Mouse (Mus musculus): Measurements from ENCODE around the gene Tnfsf12.

Gene Tnfsf12

DNA sequence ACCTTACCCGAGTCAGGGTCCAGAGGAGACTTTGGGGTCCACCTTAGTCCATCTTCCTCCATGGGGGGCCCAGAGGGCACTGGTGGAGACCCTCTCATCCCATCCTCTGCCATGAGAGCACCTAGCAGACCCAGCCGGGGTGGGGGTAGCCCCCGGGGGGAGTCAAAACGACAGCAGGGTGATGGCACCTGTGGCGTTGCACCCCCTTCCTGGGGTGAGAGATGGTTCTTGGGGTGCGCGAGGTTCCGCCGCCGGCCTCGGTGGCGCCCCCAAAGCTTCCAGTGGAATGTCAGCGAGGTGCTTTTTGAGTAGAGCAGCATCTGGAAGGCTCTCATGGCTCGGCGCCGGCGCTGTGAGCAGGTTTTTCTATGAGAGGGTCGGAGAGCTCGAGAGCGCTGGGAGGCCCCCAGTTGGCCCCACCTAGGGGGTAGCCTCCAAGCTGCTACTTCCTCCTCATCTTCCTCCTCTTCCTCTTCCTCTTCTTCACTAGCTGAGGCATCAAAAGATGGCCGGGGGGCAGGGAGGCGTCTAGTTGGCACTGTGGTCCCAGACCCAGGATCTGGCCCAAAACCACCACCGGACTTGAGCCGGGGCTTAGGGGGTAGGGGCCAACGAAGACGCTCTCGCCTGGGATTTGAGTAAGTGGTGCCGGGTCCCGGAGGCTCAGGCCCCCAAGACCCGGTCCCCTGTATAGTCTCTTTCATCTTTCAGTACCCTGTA lies 15.4 kb downstream of the Tnfsf12 start:
- no peak for DNase-seq

DNA sequence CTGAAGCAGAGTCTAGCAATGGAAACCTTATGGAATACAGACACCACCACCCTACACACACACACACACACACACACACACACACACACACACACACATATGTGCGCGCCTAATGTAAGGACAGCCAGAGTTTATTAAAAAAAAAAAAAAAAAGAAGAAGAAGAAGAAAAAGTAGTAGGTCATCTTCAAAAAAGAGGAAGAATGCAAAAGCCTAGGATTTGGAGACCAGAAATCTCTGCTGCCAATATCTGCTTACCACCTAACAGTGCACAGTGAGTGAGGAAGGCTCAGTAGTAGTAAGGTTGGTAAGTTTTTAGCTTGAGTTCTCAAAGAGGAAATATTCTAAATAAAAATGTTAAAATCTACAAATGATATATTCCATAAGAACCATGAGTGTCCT lies 16.5 kb downstream of the Tnfsf12 start:
- no peak for DNase-seq

DNA sequence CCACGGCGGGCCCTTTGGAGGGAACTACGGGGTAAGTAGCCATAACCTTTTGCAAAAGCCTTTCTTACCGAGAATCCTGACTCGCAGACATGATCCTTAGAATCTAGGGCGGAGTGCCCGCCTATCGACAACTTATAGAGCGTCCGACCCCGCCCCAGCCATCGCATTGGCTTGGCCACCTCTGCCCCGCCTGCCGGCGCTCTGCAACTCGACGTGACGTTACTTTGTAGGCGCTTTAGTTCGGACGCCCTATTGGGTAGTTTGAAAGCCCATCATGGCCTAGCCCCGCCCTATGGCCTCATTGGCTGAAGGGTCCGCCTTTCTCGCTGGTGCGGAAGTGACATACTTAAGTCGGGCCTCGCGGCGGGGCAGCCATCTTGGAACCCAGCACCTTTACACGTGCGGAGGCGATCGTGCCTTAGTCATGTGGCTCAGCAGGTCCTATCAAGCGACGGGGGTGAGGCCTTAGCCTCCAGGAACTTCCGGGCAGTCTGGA lies 23.4 kb downstream of the Tnfsf12 start, which contains the start of gene Eif4a1:
Gene Eif4a1, minus strand, starts transcription at position 213 of the 496 bp plus-strand sequence.
- DNase-seq = peak; percentile 97 to 99

DNA sequence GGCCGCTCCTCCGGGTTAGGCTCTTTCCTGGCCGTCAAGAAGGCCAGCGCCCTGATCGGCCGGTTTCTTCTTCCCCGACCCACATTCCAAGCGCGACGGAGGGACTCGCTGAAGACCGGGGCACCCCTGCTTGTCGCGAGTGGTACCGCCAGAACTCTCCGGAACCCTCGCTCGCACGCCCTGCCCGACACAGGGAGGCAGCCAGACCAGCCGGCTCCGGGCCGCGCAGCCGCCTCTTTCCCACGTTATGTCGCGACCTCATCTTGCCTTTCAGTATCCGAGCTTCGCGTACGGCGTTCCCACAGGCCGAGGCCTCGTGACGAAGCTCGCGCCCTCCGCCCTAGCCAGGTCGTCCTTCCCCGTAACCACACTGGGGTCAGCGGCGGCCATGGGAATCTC lies 23.9 kb downstream of the Tnfsf12 start:
- DNase-seq = no peak

DNA sequence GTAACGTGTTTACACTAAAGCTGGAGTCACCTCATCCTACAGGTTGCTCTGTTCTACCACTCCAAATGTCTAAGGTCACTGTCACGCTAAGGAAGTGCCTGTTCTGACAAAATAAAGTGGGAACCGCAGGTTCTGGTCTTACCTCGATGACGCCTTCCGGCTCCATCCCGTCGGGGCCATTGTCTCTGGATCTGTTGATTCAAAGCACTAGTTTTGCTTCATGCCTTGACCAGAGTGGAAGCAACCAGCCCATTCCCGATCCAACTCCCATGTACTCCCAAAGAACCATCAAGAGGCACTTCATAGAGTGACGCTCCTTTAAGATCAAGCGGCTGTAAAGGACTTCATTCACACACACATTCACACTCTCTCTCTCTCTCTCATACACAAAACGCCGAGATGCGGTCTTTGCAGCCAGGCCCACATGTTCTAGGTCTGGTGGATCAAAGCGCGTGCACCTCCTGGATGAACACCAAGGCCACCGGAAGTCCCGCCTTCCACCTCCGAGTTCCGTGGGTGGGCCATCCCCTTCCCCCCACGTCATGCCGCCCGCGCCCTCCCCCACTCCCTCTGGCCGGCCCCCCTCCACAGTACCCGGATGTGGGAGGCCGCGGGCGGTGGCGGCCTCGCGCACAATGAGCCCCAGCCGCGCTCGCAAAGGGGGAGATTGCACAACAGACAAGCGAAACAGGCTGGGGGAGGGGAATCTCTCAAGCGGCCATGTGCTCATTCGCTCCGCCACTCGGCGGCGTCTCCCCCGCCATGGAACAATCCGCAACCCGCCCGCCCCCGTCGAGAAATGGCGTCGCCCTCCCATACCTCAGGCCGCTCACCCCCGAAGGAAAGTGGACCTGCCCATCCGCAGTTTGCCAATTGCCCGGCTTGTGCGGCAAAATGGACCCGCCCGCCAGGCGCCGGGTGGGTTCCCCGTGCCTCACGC lies 24.6 kb downstream of the Tnfsf12 start:
- DNase-seq = peak; percentile 97 to 98

DNA sequence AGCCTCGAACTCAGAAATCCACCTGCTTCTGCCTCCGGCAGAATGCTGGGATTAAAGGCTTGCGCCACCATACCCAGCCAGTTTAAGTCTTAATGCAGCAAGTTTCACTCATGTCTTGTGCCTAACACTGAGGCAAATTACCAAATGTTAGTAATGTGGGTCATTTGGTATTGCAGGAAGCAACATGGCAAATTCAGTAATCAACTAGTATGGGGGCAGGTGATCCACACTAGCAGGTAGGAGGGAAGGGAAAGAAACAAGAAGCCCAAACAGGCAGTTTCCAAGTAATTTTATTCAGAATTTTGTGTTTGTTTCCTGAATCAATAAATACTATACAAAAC lies 29.0 kb downstream of the Tnfsf12 start:
- DNase-seq = no peak

DNA sequence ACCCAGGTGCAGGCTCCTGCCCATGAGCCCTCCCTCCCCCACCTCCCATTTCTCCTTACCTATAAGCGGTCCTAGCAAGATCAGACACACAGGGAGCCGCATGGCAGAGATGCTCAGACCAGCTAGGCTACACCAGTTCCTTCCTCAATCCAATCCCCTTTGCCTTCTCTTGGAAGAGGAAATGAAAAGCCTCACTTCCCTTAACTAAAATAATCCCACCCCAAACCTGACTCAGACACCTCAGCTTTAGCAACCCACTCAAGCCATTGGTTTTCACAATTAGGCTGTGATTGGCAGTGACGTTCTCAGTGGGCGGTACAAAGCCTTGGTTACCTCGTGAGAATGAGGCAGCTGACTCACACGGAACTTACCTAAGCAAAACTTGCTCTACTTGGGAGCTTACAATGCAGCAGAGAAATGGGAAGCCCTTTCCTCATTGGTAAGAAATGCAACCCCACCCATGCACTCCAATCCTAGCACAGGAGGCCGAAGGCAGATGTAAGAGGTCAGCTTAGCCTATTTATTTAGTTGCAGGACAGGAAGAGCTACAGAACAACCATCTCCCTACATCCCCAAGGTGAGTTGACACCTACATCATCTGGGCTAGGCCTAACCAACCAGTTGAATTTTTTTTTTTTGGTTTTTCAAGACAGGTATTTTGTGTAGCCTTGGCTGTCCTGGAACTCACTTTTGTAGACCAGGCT lies 29.5 kb downstream of the Tnfsf12 start, which contains the start of gene Cd68:
Gene Cd68, minus strand, starts transcription at position 193 of the 704 bp plus-strand sequence.
- peak; percentile 83 to 87 for DNase-seq

DNA sequence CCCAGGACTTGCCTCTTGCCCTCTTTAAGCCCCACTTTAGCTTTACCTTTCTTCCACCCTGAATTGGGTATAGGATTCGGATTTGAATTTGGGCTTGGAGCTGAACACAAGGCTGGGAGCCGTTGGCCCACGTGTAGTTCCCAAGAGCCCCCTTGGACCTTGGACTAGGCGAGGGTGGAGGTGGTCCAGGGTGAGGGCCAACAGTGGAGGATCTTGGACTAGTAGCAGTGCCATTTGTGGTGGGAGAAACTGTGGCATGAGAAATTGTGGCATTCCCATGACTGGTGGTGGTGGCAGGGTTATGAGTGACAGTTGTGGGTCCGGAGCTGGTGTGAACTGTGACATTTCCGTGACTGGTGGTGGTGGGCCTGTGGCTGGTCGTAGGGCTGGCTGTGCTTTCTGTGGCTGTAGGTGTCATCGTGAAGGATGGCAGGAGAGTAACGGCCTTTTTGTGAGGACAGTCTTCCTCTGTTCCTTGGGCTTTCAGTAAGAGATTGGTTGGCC lies 30.1 kb downstream of the Tnfsf12 start:
- DNase-seq = no peak

DNA sequence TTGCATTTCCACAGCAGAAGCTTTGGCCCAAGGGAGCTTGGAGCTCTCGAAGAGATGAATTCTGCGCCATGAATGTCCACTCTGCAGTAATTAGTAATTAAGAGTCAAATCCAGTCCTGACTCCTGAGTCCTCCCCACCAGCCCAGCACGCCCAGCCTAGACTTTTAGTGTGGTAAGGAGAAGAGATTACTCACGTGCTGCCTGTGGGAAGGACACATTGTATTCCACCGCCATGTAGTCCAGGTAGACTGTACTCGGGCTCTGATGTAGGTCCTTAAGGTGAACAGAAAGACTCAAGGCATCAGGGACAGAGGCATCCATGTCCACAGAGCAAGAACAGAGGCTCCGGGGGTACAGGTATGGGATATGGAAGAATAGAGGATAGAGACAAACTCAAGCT lies 30.8 kb downstream of the Tnfsf12 start:
- DNase-seq = no peak

DNA sequence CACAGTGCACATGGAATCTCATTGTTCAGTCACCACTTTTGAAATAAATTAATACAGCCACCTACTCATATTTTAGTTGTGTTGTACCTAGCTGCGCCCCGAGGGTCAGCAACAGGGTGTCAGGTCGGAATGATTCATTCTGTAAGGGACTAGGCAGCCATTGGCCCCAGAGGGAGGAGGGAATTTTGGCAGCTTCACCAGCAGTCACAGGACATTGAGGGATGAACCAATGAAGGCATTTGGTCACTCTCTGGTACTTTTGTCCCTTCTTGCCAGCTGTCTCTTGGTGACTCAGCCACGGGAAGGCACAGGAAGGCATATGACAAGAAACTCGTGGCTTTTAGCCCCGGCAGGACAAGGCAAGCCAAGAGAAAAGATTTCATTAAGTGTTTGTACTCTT lies 31.9 kb downstream of the Tnfsf12 start:
- no peak for DNase-seq

DNA sequence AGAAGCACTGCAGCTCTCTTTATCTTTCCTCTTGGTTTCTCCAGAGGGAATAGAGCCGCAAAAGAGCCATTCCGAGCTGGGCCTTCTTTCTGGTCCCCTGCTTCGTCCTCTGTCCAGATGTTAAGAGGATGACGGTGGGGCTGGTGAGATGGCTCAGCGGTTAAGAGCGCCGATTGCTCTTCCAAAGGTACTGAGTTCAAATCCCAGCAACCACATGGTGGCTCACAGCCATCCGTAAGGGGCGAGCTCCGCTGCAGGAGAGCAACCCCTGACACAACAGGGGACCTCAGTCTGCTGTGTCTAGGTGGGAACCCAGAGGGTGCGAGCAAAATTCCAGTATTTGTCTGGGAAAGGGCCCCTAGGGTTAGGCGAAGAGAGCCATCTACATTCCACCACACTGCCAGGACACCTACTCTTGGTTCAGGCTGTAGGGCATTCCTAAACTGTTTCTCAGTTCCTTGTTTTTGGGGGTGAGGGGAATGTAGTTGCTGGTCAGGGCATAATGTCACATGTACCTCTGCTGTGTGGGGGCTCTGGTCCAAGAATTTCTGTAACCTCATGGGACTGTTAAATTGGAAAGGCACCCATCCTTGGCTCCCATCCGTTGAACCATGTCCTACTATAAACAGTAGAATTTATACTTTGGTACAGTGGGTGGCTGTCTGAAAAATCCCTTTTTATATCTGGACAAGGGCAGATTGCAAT lies 32.5 kb downstream of the Tnfsf12 start:
- DNase-seq = no peak

DNA sequence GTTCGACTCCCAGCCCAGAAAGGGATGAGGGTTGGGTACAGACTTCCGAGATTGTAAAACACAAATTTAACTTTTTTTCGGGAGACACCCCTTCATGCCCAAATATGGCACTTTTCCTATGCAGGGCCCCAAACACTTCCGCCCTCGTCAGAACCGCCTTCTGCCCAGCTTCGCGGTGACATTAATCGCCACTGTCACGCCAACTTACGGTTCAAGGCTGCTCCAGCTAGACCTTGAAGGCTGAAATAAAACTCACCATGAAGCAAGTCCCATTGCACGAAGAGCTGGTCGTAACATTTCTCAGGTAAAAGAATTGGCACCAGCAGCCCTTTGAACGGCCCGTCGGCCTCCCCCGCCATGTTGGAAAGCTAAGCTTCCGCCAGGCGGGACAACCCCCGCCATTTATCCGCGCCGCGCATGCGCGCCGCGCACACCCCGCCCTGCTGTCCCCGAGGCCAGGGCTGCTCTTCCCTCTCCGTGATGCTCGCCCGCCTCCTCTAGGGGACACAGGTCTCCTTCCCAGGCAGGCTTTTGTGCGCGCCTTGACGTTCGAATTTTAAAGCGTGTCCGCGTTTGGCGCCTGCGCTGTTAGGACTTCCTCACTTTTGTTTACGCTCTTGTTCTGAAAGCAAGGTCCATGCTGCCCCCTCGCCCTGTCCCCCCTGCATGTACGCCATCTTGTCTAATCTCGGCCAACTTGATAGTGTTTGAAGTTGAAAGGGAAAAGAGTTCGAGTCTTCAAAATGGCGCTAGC lies 33.3 kb downstream of the Tnfsf12 start, which contains the start of gene Mpdu1:
Gene Mpdu1, minus strand, starts transcription at position 430 of the 754 bp plus-strand sequence.
- peak; percentile 92 to 94 for DNase-seq

DNA sequence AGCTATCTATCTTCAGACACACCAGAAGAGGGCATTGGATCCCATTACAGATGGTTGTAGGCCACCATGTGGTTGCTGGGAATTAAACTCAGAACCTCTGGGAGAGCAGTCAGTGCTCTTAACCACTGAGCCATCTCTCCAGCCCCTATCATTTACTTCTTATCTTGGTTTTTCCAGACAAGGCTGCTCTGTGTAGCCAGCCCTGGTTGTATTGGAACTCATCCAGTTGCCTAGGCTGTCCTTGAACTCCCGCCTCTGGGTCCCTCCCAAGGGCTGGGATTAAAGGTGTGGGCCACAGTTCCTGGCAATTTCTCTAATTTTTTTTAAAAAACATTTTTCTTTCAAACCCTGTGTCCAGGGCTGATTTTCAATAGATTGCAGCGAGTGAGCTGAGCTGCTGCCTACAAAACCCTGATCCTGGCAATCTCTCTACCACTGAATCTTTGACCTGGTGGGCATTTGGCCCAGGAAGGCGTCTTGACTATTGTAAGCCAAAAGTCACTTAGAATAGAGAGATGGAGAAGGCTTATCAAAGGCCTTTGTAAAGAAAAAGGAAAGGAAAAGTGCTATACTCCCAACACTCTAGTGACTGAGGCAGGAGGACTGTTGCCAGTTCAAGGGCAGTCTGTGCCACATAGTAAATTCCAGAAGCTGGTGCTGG lies 34.3 kb downstream of the Tnfsf12 start:
- DNase-seq = no peak

DNA sequence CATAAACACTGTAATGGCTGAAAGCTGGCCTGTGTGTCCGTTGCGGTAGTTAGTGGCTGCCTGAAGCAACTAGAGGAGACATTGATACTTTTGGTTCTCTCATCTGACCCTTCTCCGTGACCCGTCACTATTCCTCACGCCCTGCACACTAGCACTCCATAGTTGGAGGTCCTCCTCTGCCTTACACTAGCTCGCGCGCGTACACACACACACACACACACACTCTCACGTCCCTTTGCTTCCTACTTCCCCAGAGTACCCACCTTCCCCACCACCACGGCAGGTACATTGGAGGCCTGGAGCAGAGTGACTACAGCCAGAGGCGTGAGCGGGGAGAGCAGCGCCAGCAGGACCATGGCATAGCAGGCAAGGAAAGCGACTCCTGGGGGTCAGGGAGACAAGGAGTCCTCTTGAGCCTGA lies 38.2 kb downstream of the Tnfsf12 start:
- no peak for DNase-seq

DNA sequence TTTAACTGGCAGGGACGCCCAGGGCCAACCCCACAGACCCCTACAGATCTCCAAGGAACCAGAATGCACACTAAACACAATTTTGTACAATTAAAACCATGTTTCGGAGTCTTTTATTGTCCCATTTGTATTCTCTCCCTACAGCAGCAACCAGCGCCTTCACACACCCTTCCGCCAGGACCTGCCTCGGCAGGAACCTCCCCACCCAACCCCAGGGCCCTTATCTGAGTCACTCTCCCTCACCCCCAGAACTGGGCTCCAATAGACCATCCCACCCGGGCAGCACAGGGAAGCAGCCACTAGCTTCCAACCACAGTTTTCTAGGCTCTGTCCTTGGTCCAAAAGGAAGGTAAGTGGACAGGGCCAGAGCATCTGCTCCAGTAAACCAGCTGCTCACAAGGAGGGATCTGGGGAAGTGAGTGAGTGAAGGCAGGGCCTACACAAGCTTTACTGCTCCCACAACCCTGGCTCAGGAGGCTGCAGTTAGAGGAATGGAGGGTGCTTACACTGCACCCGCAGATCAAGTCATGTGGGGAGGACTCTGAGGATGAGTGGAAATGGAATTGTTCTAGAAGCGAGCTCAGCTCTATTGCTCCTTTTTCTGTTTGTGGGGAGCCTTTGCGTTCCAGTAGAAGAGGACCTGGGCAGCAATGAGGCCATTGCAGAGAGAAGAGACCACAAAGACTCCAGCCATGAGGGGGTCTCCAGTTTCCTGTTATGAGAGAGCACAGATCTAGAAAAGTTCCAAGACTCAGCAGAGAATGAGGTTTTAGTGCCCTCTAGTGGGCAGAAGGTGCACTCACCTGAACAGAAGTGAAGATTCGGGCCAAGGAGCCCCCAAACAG lies 38.8 kb downstream of the Tnfsf12 start:
- DNase-seq = peak; percentile 74 to 75

DNA sequence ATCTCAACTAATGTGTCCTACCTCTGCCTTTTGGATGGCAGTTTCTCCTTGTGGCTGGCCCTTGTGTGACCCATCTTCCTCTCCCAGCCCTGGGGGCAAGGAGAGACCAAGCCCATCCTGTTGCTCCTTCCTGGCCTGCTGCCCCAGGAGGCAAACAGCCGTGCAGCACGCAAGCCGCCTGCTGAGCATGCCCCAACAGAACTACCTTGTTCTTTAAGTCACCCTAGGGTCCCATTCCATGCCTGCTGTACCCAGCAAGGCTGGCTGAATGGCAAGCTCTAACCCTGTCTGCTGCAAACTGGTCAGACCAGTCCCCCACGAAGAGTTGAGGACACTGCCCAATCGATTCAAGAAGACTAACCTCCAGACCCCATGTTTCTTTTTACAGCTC lies 39.6 kb downstream of the Tnfsf12 start:
- no peak for DNase-seq

DNA sequence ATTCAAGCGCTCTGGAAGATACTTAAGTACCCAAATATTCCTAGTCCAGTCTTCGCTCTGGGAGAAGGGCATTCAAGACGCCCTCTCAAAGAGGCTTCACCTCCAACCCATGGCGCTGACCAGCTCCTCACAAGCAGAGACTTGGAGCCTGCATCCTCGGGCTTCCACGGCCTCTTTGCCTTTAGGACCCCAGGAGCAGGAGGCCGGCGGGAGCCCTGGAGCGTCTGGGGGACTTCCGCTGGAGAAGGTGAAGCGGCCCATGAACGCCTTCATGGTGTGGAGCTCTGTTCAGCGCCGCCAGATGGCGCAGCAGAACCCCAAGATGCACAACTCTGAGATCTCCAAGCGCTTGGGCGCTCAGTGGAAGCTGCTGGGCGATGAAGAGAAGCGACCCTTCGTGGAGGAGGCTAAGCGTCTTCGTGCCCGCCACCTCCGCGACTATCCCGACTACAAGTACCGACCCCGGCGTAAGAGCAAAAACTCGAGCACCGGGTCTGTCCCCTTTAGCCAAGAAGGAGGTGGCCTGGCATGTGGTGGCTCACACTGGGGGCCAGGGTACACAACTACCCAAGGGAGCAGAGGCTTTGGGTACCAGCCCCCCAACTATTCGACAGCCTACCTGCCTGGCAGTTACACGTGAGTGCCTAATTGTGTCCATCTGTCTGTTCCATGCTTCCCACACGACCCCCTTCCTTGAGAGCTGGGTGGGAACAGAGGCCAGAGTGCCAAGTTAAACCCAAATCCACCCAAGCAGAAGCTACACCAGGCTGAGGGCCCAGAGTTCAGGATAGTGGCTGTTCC lies 40.2 kb downstream of the Tnfsf12 start, which contains the start of gene Sox15:
Gene Sox15, plus strand, starts transcription at position 51 of the 801 bp plus-strand sequence.
- DNase-seq = peak in 1 of 2 experiments; percentile 42

DNA sequence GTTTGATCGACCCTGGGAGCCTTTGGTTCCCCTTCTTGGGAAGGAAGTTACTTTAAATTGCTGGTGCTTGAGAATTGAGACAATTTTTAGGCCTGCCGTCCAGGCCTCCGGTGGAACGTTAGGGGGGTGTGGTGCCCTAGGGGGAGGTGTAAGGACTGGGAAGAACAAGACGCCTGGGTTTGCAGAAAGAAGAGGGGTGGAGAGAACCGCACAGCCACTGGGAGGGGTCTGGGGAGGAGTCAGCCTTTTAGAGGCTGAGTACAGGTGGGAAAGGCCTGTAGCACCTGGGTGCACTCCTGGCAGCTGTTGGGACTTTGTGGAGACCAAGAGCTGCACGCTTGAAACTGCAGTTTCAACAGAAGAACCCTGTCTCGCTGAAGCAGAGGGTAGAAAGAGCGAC lies 40.9 kb downstream of the Tnfsf12 start:
- no peak for DNase-seq

DNA sequence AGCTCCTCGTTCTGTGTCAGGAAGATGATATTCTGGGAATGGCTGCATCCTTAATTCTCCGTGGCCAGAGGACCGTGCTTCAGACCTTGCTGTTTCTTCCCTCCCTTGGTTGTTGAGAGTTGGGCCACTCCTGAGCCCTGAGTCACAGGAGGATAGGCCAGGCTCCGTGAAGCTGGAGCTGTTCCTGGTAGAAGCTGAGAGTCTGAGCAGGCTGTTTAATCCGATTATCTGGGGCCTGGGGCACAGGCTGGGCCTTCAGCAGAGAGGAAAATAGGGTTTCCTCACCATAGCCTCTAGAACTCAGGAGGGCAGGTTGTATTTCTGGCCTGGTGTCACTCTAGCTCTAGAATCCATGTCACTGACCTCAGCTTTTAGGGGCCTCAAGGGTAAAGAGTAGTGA lies 42.2 kb downstream of the Tnfsf12 start:
- no peak for DNase-seq
